Mouse (Mus musculus) embryo, embryonic 11.5 days (tissue): ENCODE data around the gene Cyp3a59.
"Not testable (repeated sequence)": the region's sequence is repeated elsewhere in the genome, so short reads cannot be mapped to it uniquely, and the experiment has no call there.

ENCODE experiments used
- DNase-seq: peaks from one replicate; pipeline ENCODE4 v3.0.0-alpha.2; 2012; ENCODE audit warnings: low read depth, low spot score

The Cyp3a59 gene

GRCm38 (mm10) chr5:146078945-146079344 lies at the start of gene Cyp3a59:
TSS of gene Cyp3a59 (plus strand) at chr5:146079257.
- DNase-seq = not testable (repeated sequence)

DNA sequence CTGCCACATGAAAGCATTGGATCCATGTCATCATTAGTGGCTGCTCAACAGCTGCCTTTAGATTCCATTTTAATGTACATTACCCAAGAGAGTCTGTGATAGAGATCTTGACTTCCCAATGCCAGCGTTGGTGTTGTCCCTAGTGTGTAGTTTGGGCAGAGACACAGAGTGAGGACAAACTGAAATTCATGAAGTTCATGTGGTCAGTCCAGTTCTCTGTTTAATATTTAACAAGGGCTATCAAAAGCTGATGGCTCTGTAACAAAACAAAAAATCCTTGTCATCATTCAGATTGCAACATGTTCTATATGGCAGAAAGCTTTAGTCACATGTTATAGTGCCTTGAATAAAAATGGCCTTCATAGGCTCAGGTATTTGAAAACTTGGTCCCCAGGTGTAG lies 9.0 kb upstream of the Cyp3a59 start:
- no peak for DNase-seq

DNA sequence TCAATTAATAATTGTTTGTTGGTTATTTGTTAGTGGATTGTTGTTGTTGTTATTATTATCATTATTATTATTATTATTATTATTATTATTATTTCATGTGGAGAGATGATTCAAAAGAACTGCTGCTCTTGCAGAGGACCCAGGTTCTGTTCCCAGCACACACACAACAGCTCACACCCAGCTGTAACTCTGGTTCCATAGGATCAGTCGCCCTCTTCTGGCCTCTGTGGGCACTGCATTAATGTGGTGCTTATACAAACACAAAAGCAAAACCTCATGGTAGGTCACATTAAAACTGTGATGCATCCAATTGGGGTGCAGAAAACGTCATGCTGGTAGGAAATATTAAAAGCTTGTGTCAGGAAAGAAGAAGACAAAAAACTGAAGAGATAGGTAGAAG lies 68.8 kb downstream of the Cyp3a59 start:
- peak; percentile 26 for DNase-seq

- no peak for DNase-seq
Measured at GRCm38 (mm10) chr5:146150454-146150853, 71.4 kb downstream of the Cyp3a59 start.

GRCm38 (mm10) chr5:146158326-146158725 lies 79.3 kb downstream of the Cyp3a59 start:
- DNase-seq = not testable (repeated sequence)

- DNase-seq = not testable (repeated sequence)
Measured at GRCm38 (mm10) chr5:146160439-146160838, 81.4 kb downstream of the Cyp3a59 start, which contains the start of gene Gm5565. TSS of gene Gm5565 (minus strand) at chr5:146160539.
